Mouse (Mus musculus) intestine, embryonic 16.5 days (tissue): ENCODE measurements around the gene Zbtb40. TPM values are rescaled to one million over a fixed set of nuclear protein-coding genes. Genes with fewer than 3 reads are reported as not detected.

ENCODE experiments used
- ATAC-seq: fragments of 200-750 bp; cut with Nextera tagmentation; 2 replicates; pipeline ENCODE4 v1.8.0; 2017; ENCODE audit warnings: moderate TSS enrichment, moderate library complexity
- H3K27ac ChIP-seq: fragments of 300-500 bp; sonication (generic); 2 replicates; pipeline ENCODE4 v1.5.1; 2014; ENCODE audit warnings: mild to moderate bottlenecking, low read length
- H3K27me3 ChIP-seq: fragments of 300-500 bp; sonication (generic); replicated peaks from 2 replicates; pipeline ENCODE4 v1.6.1; 2014; ENCODE audit warnings: low read length, control low read depth, mixed read lengths; ENCODE audit not compliant: control insufficient read depth, insufficient read depth
- H3K36me3 ChIP-seq: fragments of 300-500 bp; sonication (generic); 2 replicates; pipeline ENCODE4 v1.6.1; 2014; ENCODE audit warnings: low read length, control low read depth; ENCODE audit not compliant: control insufficient read depth, insufficient read depth
- H3K4me1 ChIP-seq: fragments of 300-500 bp; sonication (generic); 2 replicates; pipeline ENCODE4 v1.6.1; 2014; ENCODE audit warnings: low read length, control low read depth, mixed read lengths; ENCODE audit not compliant: control insufficient read depth, insufficient read depth
- H3K4me2 ChIP-seq: fragments of 300-500 bp; sonication (generic); 2 replicates; pipeline ENCODE4 v1.6.1; 2014; ENCODE audit warnings: low read depth, low read length, control low read depth
- H3K4me3 ChIP-seq: fragments of 300-500 bp; sonication (generic); 2 replicates; pipeline ENCODE4 v1.5.1; 2014; ENCODE audit warnings: mild to moderate bottlenecking, low read length
- H3K9ac ChIP-seq: fragments of 300-500 bp; sonication (generic); 2 replicates; pipeline ENCODE4 v1.6.1; 2014; ENCODE audit warnings: low read depth, low read length
- H3K9me3 ChIP-seq: fragments of 300-500 bp; sonication (generic); 2 replicates; pipeline ENCODE4 v1.6.1; 2016; ENCODE audit warnings: low read length, control low read depth; ENCODE audit not compliant: control insufficient read depth
- WGBS: fragments of 180-500 bp; shearing (Covaris S2); extraction: QIAGEN DNeasy Blood & Tissue Kit; methylation state at CpG from one replicate; pipeline ENCODE4 v1.1.7; 2014; 5-methylcytosine and 5-hydroxymethylcytosine counted together
- polyA plus RNA-seq: library from polyadenylated mRNA; unstranded; fragments of >200 nt; fragmentation: Nextera tagmentation; extraction: Ambion mirVana; gene quantifications from 2 replicates; pipeline ENCODE4 v1.2.1, GENCODE M21; 2015

The Zbtb40 gene
- polyA plus RNA-seq, 1 experiment from 2014 or later, result 3.0 TPM

DNA sequence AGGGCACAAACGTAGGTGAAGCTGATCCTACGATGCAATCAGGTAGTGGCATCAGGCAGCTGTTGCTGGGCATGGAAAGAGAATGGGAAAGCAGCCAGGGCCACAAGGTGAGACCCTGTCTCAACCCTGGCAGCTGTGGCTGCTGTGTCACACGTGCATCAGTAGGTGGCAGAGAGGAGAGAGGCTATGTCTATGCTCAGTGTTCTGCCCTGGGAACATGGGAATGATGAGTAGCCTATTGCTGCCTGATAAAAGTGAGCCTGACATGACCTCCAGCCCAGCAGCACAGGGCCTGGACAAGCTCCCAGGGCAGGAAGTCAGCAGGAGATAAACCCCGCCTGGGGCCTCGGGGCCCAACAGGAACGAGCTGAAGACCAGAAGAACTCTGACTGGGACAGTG, 23.0 kb downstream of the Zbtb40 start:
- Histone ChIP-seq H3K4me3 (no peak overlapping the region), H3K4me2 (no peak overlapping the region), H3K9ac (no peak overlapping the region), H3K27ac (no peak overlapping the region), H3K36me3 (no peaks in the 10 kb centered on the region), H3K4me1 (peaks cover 3% of the 10 kb centered on the region; the same call in 1 of the 2 replicates), H3K9me3 (no peaks in the 10 kb centered on the region), H3K27me3 (no peaks in the 10 kb centered on the region)
- no peak for ATAC-seq
- WGBS, result 62% methylated on average over 6 of the region's 6 CpGs

DNA sequence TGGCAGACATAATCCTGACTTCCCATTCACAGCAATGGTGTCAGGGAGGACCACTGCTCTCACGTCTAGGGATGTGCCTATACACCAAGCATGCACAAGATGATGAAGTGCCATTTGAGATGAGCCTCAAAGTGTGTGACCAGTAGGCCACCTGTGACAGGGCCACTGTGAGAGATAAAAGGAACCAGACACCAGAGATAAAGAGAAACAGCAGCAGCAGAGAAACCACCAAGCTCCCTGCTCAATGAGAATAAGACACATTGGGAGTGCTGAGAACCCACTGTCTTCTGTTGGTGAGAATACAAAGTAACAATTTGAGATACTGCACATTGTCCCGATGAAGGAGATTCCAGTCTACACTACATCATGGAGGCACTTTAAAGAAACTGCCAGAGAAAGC, 23.5 kb downstream of the Zbtb40 start:
- H3K9me3 ChIP-seq, result no peaks in the 10 kb centered on the region
- no peak for ATAC-seq
- H3K4me2 ChIP-seq, result no peak overlapping the region
- 92% methylated on average over 2 of the region's 2 CpGs for WGBS
- no peak overlapping the region for H3K9ac ChIP-seq
- H3K4me3 ChIP-seq, result no peak overlapping the region
- no peaks in the 10 kb centered on the region for H3K27me3 ChIP-seq
- no peaks in the 10 kb centered on the region for H3K36me3 ChIP-seq
- peaks cover 3% of the 10 kb centered on the region; the same call in 1 of the 2 replicates for H3K4me1 ChIP-seq
- no peak overlapping the region for H3K27ac ChIP-seq

DNA sequence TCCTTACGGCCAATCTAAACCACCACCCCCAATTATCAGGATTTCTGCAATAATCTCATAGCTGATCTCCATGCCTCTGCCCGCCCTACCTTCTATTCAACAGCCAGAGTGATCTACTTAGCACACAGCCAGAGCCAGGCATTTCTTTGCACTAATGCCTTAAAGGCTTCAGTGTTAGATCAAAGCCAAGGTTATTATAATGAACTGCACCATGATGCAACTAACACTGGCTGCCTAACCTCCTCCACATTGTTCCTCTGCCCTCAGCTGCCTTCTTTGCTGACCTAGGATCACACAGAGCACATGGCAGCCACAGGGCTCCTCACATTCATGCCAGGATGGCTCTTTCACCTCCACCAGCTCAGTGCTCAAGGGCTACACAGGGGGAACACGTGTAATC, 28.5 kb downstream of the Zbtb40 start:
- 70% methylated on average over 3 of the region's 3 CpGs for WGBS
- Histone ChIP-seq H3K9ac (no peak overlapping the region), H3K4me3 (no peak overlapping the region), H3K9me3 (no peaks in the 10 kb centered on the region), H3K27ac (no peak overlapping the region), H3K36me3 (no peaks in the 10 kb centered on the region; the same call in 1 of the 2 replicates), H3K4me2 (no peak overlapping the region), H3K27me3 (no peaks in the 10 kb centered on the region), H3K4me1 (no peaks in the 10 kb centered on the region)
- ATAC-seq, result no peak

DNA sequence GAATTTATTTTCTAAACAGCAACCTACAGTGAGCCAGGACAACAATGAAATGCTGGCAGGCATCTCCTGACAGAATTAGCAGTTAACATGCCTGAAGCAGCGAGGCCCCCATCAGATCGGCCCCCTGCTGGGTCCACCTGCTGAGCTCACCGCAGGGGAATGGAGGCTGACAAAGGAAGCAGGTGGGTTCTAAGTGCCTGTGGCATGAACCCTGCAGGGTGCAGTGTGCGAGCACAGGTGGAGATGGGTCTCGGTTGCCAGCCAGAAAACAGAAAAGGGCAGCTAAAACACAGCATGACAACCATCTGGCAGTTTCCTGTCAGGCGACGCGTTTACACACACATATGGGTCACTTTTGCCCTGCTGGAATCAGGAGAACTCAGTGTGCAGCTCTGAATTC, 32.7 kb downstream of the Zbtb40 start:
- no peak for ATAC-seq
- Histone ChIP-seq H3K9ac (no peak overlapping the region), H3K9me3 (no peaks in the 10 kb centered on the region), H3K36me3 (no peaks in the 10 kb centered on the region; the same call in 1 of the 2 replicates), H3K4me2 (no peak overlapping the region), H3K4me3 (no peak overlapping the region), H3K4me1 (no peaks in the 10 kb centered on the region), H3K27ac (no peak overlapping the region), H3K27me3 (no peaks in the 10 kb centered on the region)
- WGBS, result 61% methylated on average over 8 of the region's 8 CpGs

DNA sequence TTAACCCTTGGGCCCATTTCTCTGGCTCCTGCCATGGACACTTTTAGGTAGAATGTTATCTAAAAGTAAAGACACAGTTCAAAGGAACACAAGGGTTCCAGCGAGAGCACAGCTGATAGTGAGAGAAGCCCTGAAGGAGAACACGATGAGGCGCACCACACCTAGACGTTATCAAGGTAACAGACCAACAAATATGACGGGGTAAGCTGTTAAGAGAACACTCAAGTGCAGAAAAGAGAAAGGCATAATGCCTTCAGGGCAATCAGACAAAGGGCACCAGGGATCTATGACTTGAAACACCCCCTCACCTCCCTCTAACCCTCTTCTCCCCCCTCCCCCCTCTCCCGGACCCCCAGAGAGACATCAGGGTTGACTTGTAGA, 33.1 kb downstream of the Zbtb40 start:
- Histone ChIP-seq H3K9me3 (no peaks in the 10 kb centered on the region), H3K36me3 (no peaks in the 10 kb centered on the region; the same call in 1 of the 2 replicates), H3K27me3 (no peaks in the 10 kb centered on the region), H3K27ac (no peak overlapping the region), H3K4me3 (no peak overlapping the region), H3K4me2 (no peak overlapping the region), H3K4me1 (no peaks in the 10 kb centered on the region), H3K9ac (no peak overlapping the region)
- WGBS, result 69% methylated on average over 6 of the region's 6 CpGs
- ATAC-seq, result no peak

DNA sequence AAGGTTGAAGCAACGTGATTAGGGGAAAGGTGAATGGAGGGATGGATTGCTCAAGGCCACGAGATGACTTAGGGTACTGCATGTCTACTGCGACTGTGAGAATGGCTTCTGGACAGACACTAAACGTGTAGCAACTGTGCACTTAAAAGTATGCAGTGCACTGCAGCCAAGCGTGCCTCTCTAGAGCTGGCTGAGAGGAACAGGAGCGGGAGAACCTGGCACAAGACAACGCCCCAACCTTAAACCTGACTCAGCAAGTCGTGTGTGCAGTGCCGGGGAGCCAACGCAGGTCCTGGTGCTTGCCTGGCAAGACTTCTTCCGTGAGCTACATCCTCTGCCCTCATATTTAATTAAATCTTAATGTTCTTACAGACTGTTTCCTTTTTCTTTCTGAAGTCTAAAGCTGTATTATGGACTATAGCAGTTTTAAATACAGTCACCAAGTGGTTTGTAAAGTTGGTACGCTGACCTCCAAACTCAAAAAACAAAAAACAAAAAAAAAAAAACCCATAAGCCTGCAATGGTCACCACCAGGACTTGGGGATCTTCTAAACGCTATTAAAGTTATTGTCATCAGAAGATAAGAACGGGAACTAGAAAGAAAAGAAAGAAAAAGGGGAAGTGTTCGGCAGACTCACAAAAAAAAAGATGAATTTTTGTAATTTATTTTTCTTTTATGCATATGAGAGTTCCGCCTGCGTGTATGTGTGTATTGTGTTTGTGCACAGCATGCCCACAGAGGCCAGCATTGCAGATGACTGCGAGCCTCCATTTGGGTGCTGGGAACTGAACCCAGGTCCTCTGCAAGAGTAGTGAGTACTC, 33.7 kb downstream of the Zbtb40 start:
- Histone ChIP-seq H3K4me2 (no peak overlapping the region), H3K4me1 (no peaks in the 10 kb centered on the region), H3K9ac (no peak overlapping the region), H3K36me3 (no peaks in the 10 kb centered on the region; the same call in 1 of the 2 replicates), H3K4me3 (no peak overlapping the region), H3K9me3 (no peaks in the 10 kb centered on the region), H3K27me3 (no peaks in the 10 kb centered on the region), H3K27ac (no peak overlapping the region)
- 87% methylated on average over 18 of the region's 18 CpGs for WGBS
- ATAC-seq, result no peak

DNA sequence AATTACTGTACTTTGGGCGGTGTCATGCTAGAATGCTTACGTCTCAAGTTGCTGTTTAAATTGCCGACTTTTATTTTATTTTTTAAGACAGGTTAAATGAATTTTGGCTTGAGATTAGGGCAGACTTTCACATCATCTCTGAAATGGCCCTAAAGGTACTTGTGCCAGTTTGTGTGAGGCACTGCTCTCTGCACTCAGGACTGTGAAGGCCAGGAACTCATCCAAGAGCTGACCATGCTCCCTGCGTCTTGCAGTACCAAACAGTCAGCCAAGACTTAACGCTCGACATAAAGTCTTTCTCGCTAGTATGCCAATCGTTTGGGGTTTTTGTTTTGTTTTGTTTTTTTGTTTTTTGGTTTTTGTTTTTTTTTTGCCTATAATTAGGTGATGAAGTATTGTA, 34.5 kb downstream of the Zbtb40 start:
- no peak overlapping the region for H3K4me3 ChIP-seq
- no peaks in the 10 kb centered on the region for H3K9me3 ChIP-seq
- no peak overlapping the region for H3K27ac ChIP-seq
- no peaks in the 10 kb centered on the region for H3K27me3 ChIP-seq
- 91% methylated on average over 8 of the region's 8 CpGs for WGBS
- H3K4me2 ChIP-seq, result no peak overlapping the region
- no peak for ATAC-seq
- no peak overlapping the region for H3K9ac ChIP-seq
- H3K4me1 ChIP-seq, result no peaks in the 10 kb centered on the region
- no peaks in the 10 kb centered on the region; the same call in 1 of the 2 replicates for H3K36me3 ChIP-seq

DNA sequence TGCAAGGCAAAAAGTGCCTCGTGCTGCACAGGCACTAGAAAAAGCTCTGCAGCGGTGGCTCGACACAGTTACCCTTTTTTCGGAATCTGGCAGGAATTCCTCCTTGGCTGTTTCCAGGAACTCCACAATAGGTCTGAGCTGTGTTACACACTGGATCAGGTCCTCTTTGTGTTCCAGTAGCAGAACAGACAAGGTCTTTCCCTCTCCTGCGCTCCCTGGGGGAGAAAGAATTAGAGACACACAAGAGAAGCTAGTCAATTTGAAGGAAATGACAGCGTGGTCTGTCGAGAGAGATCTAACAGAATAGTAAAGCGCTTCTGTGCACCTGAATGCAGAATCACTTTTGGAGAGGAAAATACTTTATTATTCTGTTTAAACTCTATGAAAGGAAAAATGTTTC, 41.6 kb downstream of the Zbtb40 start:
- no peaks in the 10 kb centered on the region for H3K9me3 ChIP-seq
- 91% methylated on average over 8 of the region's 8 CpGs for WGBS
- H3K9ac ChIP-seq, result no peak overlapping the region
- H3K27me3 ChIP-seq, result no peaks in the 10 kb centered on the region
- H3K27ac ChIP-seq, result no peak overlapping the region
- no peaks in the 10 kb centered on the region for H3K36me3 ChIP-seq
- no peaks in the 10 kb centered on the region for H3K4me1 ChIP-seq
- H3K4me3 ChIP-seq, result no peak overlapping the region
- no peak for ATAC-seq
- no peak overlapping the region for H3K4me2 ChIP-seq

DNA sequence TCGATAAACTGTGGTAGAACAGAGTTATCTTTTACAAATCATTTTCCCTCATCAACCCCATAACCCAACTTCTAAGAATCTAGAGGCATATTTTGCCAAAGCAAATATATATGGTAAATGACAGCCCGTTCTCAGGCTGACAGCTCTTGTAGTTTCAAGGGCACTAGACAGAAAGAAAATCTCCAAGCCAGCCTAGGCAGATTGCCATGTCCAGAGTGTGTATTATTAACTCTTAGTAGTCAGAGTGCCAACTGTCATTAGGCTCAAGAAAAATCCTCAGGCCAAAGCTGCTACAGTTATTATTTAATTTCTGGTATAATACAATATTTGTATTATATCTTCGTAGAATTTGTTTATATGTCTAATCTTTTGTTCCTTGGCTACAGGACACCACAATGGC, 46.8 kb downstream of the Zbtb40 start:
- Histone ChIP-seq H3K4me1 (no peaks in the 10 kb centered on the region), H3K36me3 (no peaks in the 10 kb centered on the region), H3K27me3 (no peaks in the 10 kb centered on the region), H3K27ac (no peak overlapping the region), H3K9me3 (no peaks in the 10 kb centered on the region), H3K4me2 (no peak overlapping the region), H3K4me3 (no peak overlapping the region), H3K9ac (no peak overlapping the region)
- WGBS, result 84% methylated on average over 3 of the region's 3 CpGs
- no peak for ATAC-seq

DNA sequence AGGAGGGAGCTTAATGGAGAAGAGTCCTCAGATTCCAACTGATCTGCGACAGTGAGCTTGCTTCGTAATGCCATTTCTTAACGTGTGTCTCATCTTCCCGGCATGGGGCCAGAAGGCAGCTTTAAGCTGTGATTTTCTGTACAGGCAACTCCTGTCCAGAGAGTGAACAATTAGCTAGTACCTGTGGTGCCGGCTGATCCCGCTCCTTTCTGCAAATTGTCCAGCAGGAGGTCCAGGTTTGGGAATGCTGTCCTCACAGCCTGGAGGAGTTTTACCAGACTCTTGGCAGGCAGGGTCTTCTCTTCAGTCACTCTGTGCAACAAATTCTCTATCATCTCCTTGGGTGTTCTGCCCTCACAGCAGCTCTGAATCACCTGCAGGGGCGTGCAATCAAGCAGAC, 47.6 kb downstream of the Zbtb40 start:
- Histone ChIP-seq H3K27me3 (no peaks in the 10 kb centered on the region), H3K4me3 (no peak overlapping the region), H3K27ac (no peak overlapping the region), H3K9me3 (no peaks in the 10 kb centered on the region), H3K4me1 (no peaks in the 10 kb centered on the region), H3K9ac (no peak overlapping the region), H3K36me3 (no peaks in the 10 kb centered on the region), H3K4me2 (no peak overlapping the region)
- ATAC-seq, result no peak
- WGBS, result 87% methylated on average over 7 of the region's 7 CpGs
